Mouse (Mus musculus) embryonic facial prominence, embryonic 13.5 days (tissue): ENCODE measurements around the gene Ldlrad3. TPM values are rescaled to one million over a fixed set of nuclear protein-coding genes. Genes with fewer than 3 reads are reported as not detected.

Experiments
- ATAC-seq: fragments of 200-750 bp; cut with Nextera tagmentation; 2 replicates; pipeline ENCODE4 v1.8.0; 2017; ENCODE audit warnings: low read depth; ENCODE audit not compliant: insufficient number of reproducible peaks, insufficient read depth, low FRiP score, low TSS enrichment
- H3K27ac ChIP-seq: fragments of 300-500 bp; sonication (generic); 2 replicates; pipeline ENCODE4 v1.5.1; 2015; ENCODE audit warnings: moderate library complexity, mild to moderate bottlenecking, inconsistent platforms
- H3K27me3 ChIP-seq: fragments of 300-500 bp; sonication (generic); 2 replicates; pipeline ENCODE4 v1.6.1; 2015; ENCODE audit warnings: mild to moderate bottlenecking, inconsistent platforms
- H3K36me3 ChIP-seq: fragments of 300-500 bp; sonication (generic); 2 replicates; pipeline ENCODE4 v1.6.1; 2015; ENCODE audit warnings: mild to moderate bottlenecking, inconsistent platforms
- H3K4me1 ChIP-seq: fragments of 300-500 bp; sonication (generic); 2 replicates; pipeline ENCODE4 v1.6.1; 2015; ENCODE audit warnings: inconsistent platforms
- H3K4me2 ChIP-seq: fragments of 300-500 bp; sonication (generic); 2 replicates; pipeline ENCODE4 v1.6.1; 2015; ENCODE audit warnings: moderate library complexity, mild to moderate bottlenecking, inconsistent platforms
- H3K4me3 ChIP-seq: fragments of 300-500 bp; sonication (generic); 2 replicates; pipeline ENCODE4 v1.5.1; 2015; ENCODE audit warnings: mild to moderate bottlenecking, inconsistent platforms
- H3K9ac ChIP-seq: fragments of 300-500 bp; sonication (generic); 2 replicates; pipeline ENCODE4 v1.6.1; 2015; ENCODE audit warnings: mild to moderate bottlenecking, inconsistent platforms
- H3K9me3 ChIP-seq: fragments of 300-500 bp; sonication (generic); 2 replicates; pipeline ENCODE4 v1.6.1; 2016; ENCODE audit warnings: inconsistent platforms
- WGBS: fragments of 180-500 bp; shearing (Covaris S2); methylation state at CpG from one replicate; pipeline ENCODE4 v1.1.7; 2015; ENCODE audit warnings: mixed read lengths; 5-methylcytosine and 5-hydroxymethylcytosine counted together
- polyA plus RNA-seq: library from polyadenylated mRNA; unstranded; fragments of >200 nt; fragmentation: Nextera tagmentation; extraction: Ambion mirVana; gene quantifications from 2 replicates; pipeline ENCODE4 v1.2.1, GENCODE M21; 2015

The Ldlrad3 gene
- polyA plus RNA-seq, 1 experiment from 2014 or later: 52.4 TPM

DNA sequence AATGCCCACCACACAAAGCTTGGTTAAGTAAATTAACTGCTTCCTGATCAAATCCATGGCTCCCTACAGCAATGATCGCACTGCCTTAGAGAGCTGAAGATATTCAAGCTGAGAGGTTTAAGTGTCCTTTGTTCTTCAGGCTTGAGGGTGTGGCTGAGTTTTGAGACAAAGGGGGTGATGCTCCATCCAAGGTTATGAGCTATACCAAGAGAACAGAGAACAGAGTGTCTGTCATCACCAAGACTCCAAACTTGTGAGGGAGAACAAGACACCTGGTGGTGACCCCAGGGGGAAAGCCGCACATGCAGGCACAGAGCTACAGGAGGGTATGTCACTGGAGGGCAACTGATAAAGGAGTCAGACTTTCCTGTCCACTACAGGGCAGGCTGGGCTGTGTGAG, 205.0 kb downstream of the Ldlrad3 start:
- no peak for ATAC-seq
- H3K36me3 ChIP-seq: no peaks in the 10 kb centered on the region
- peaks cover 59% of the 10 kb centered on the region for H3K4me1 ChIP-seq
- no peak overlapping the region for H3K4me3 ChIP-seq
- H3K4me2 ChIP-seq: no peak overlapping the region
- 60% methylated on average over 2 of the region's 2 CpGs for WGBS
- H3K27me3 ChIP-seq: peaks cover 6% of the 10 kb centered on the region; the same call in 1 of the 2 replicates
- H3K9ac ChIP-seq: no peak overlapping the region
- no peak overlapping the region for H3K27ac ChIP-seq
- H3K9me3 ChIP-seq: no peaks in the 10 kb centered on the region

- Histone ChIP-seq H3K27ac (no peak overlapping the region), H3K4me2 (no peak overlapping the region), H3K27me3 (peaks cover 6% of the 10 kb centered on the region; the same call in 1 of the 2 replicates), H3K4me1 (peaks cover 54% of the 10 kb centered on the region), H3K4me3 (no peak overlapping the region), H3K9me3 (no peaks in the 10 kb centered on the region), H3K36me3 (no peaks in the 10 kb centered on the region), H3K9ac (no peak overlapping the region)
- 63% methylated on average over 8 of the region's 8 CpGs for WGBS
- ATAC-seq: no peak
These were observed 205.7 kb downstream of the Ldlrad3 start for GRCm38 (mm10) chr2:101980456-101980947.

- no peaks in the 10 kb centered on the region for H3K36me3 ChIP-seq
- peak; percentile 66 for ATAC-seq
- H3K4me2 ChIP-seq: peak overlapping the region; percentile 21
- peaks cover 48% of the 10 kb centered on the region for H3K4me1 ChIP-seq
- WGBS: 7% methylated on average over 21 of the region's 21 CpGs
- H3K27ac ChIP-seq: peak overlapping the region; percentile 73
- no peak overlapping the region for H3K4me3 ChIP-seq
- H3K27me3 ChIP-seq: peaks cover 6% of the 10 kb centered on the region; the same call in 1 of the 2 replicates
- H3K9ac ChIP-seq: peak overlapping the region; percentile 27; the same call in 1 of the 2 replicates
- no peaks in the 10 kb centered on the region for H3K9me3 ChIP-seq
These were observed 207.4 kb downstream of the Ldlrad3 start for GRCm38 (mm10) chr2:101978534-101979525.

DNA sequence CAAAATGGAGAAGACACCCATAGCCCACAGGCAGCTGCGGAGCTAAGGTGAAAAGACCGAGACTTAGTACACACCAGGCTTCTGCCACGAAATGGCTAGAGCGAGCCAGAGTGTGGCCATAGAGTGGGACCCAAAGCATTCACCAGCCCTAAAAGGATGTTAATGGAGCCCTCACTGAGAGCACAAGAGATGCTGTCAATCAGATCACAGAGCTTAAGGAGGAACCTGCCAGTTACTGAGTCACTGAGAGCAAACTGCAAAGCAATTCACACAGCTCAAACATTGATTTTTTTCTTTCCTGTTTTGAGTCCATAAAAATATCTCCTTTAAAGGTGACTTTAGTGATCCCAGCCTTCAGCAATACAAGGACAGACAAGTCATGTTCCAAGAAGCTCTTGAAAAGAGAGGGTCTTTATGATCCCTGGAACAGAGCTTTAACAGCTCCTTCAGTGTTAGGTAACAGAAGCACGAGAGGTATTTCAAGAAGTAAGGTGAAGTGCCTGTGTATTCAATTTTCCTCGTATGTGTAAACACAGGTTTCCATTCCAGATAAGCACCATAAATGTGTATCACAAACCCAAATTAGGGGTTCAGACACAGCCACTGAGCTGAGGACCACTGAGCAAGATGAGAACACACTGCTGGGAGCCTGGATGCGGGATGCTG, 209.7 kb downstream of the Ldlrad3 start:
- no peak overlapping the region for H3K4me2 ChIP-seq
- no peak overlapping the region for H3K27ac ChIP-seq
- H3K9ac ChIP-seq: no peak overlapping the region
- peaks cover 29% of the 10 kb centered on the region for H3K4me1 ChIP-seq
- H3K36me3 ChIP-seq: no peaks in the 10 kb centered on the region
- no peak overlapping the region for H3K4me3 ChIP-seq
- H3K9me3 ChIP-seq: no peaks in the 10 kb centered on the region
- peaks cover 6% of the 10 kb centered on the region; the same call in 1 of the 2 replicates for H3K27me3 ChIP-seq
- no peak for ATAC-seq
- WGBS: 79% methylated on average over 7 of the region's 7 CpGs

GRCm38 (mm10) chr2:101973810-101974209, 212.4 kb downstream of the Ldlrad3 start:
- Histone ChIP-seq H3K4me2 (no peak overlapping the region), H3K36me3 (no peaks in the 10 kb centered on the region), H3K27ac (no peak overlapping the region), H3K4me3 (no peak overlapping the region), H3K9me3 (no peaks in the 10 kb centered on the region), H3K27me3 (no peaks in the 10 kb centered on the region), H3K9ac (no peak overlapping the region), H3K4me1 (peaks cover 18% of the 10 kb centered on the region)
- no peak for ATAC-seq
- 90% methylated on average over 3 of the region's 3 CpGs for WGBS

DNA sequence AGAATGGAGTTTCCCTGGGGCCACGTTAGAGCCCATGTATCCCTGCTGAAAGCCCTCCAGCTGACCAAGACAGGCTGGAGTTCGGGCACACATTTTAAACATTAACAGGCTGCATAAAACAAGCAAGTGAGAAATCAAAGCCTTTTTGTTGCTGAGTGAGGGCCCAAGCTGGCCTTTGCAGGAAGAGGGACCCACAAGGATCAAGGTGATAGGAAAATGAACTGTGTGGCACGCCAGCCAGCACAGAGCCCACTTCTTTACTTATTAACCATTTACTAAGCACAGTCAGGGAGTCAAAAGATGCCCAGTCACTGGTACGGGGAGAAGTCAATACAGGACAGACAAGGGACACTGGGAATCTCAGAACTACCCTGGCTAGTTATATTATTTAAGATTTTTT, 218.6 kb downstream of the Ldlrad3 start:
- Histone ChIP-seq H3K9me3 (no peaks in the 10 kb centered on the region), H3K4me2 (no peak overlapping the region), H3K27me3 (no peaks in the 10 kb centered on the region), H3K4me1 (peaks cover 21% of the 10 kb centered on the region), H3K27ac (no peak overlapping the region; the same call in 1 of the 2 replicates), H3K36me3 (no peaks in the 10 kb centered on the region), H3K4me3 (no peak overlapping the region), H3K9ac (no peak overlapping the region)
- WGBS: 31% methylated on average over 4 of the region's 4 CpGs
- no peak for ATAC-seq

DNA sequence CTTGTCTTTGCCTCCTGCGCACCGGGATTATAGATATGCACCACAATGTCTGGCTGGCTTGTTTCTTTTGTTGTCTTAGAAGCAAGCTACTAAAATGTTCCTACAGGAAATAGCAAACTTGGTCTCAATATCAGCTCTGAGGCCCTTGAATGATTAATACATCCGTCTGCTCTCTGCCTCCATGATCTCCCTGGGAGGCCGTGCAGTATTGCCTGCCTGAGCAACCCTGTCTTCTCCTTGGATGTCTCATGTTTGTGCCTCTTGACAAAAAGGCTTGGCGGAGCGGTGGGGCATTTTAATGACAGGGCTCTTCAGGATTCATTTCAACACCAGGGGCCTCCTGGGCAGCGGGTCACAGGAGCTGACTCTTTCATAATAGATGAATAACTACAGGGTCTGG, 219.0 kb downstream of the Ldlrad3 start:
- 56% methylated on average over 7 of the region's 7 CpGs for WGBS
- Histone ChIP-seq H3K9ac (no peak overlapping the region), H3K9me3 (no peaks in the 10 kb centered on the region), H3K27me3 (no peaks in the 10 kb centered on the region), H3K36me3 (no peaks in the 10 kb centered on the region), H3K4me1 (peaks cover 25% of the 10 kb centered on the region), H3K4me2 (no peak overlapping the region), H3K27ac (no peak overlapping the region; the same call in 1 of the 2 replicates), H3K4me3 (no peak overlapping the region)
- no peak for ATAC-seq

DNA sequence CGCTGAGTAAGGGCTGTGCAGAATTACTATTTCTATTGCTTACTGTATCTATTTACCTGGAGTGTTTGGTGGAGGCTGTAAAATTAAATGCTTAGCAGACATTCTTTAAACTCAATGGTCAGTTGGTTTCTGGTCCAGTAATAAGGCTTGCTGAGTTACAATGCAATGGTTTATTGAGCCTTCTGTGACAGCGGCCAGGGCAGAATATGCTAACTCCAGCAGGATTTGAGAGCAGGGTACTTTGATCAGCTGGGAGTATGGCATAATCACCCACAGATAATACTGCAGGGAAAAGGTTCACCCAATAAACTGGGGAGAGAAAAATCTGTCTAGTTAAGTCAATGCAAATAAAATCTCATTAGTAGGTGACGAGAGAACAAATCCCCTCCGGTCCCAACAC, 220.2 kb downstream of the Ldlrad3 start:
- no peak overlapping the region for H3K9ac ChIP-seq
- no peak for ATAC-seq
- H3K4me1 ChIP-seq: peaks cover 36% of the 10 kb centered on the region

GRCm38 (mm10) chr2:101965515-101965914, 220.7 kb downstream of the Ldlrad3 start:
- ATAC-seq: no peak
- H3K4me3 ChIP-seq: no peak overlapping the region
- no peaks in the 10 kb centered on the region for H3K27me3 ChIP-seq
- H3K9ac ChIP-seq: no peak overlapping the region
- 65% methylated on average over 5 of the region's 5 CpGs for WGBS
- no peak overlapping the region for H3K27ac ChIP-seq
- H3K36me3 ChIP-seq: no peaks in the 10 kb centered on the region
- no peaks in the 10 kb centered on the region for H3K9me3 ChIP-seq
- H3K4me1 ChIP-seq: peaks cover 38% of the 10 kb centered on the region
- H3K4me2 ChIP-seq: no peak overlapping the region

More for the DNA sequence above, 220.2 kb downstream of the Ldlrad3 start:
- WGBS: 84% methylated on average over 4 of the region's 4 CpGs
- H3K27me3 ChIP-seq: no peaks in the 10 kb centered on the region
- no peak overlapping the region for H3K27ac ChIP-seq
- H3K36me3 ChIP-seq: no peaks in the 10 kb centered on the region
- H3K9me3 ChIP-seq: no peaks in the 10 kb centered on the region
- no peak overlapping the region for H3K4me2 ChIP-seq
- H3K4me3 ChIP-seq: no peak overlapping the region

- WGBS: 64% methylated on average over 3 of the region's 3 CpGs
- no peak for ATAC-seq
- no peak overlapping the region for H3K4me3 ChIP-seq
- H3K4me1 ChIP-seq: peaks cover 38% of the 10 kb centered on the region
- no peak overlapping the region for H3K9ac ChIP-seq
- no peaks in the 10 kb centered on the region for H3K27me3 ChIP-seq
- no peaks in the 10 kb centered on the region for H3K36me3 ChIP-seq
- H3K9me3 ChIP-seq: no peaks in the 10 kb centered on the region
- H3K4me2 ChIP-seq: no peak overlapping the region
- H3K27ac ChIP-seq: no peak overlapping the region
These were observed 222.8 kb downstream of the Ldlrad3 start for GRCm38 (mm10) chr2:101963367-101963766.

DNA sequence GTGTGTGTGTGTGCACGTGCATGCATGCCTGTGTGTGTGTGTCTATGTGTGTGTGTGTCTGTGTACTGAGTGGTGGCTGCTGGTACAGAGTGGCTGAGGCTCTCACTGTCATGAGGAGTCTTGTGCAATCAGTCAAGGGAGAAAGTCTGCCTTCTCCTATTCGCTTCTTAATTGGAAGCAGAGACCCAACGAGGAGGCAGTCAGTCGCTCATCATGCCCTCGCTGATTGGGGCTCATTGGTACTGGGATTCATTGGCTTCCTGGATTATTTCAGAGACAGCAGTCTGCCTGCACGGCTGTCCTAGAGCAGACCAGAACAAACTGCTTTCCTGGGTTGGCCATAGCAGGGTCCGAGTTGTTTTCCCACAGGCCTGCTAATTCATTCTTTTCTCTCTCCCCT, 223.8 kb downstream of the Ldlrad3 start:
- H3K27me3 ChIP-seq: no peaks in the 10 kb centered on the region
- H3K4me1 ChIP-seq: peaks cover 33% of the 10 kb centered on the region
- ATAC-seq: 0 out of 2 replicates have a peak, but pooled peaks have one; percentile 33
- no peak overlapping the region for H3K4me2 ChIP-seq
- WGBS: 31% methylated on average over 7 of the region's 7 CpGs
- no peak overlapping the region for H3K9ac ChIP-seq
- no peak overlapping the region for H3K4me3 ChIP-seq
- H3K36me3 ChIP-seq: no peaks in the 10 kb centered on the region
- 0 out of 2 replicates have a peak overlapping the region, but pooled peaks have one; percentile 1 for H3K27ac ChIP-seq
- no peaks in the 10 kb centered on the region for H3K9me3 ChIP-seq
